Mouse (Mus musculus) CH12.LX (cell line): ENCODE results near the gene Tfpt.

Source experiments
- CTCF ChIP-seq, 2 experiments: IDR thresholded peaks in 1 of 2; conservative IDR thresholded peaks in 1 of 2; 2 replicates each; pipeline ENCODE4 v1.5.1; 2011 to 2012; ENCODE audit warnings: low read depth in 2 of 2, low read length in 2 of 2, improper control_type of control experiment in 1 of 2, inconsistent platforms in 1 of 2, mild to moderate bottlenecking in 1 of 2, moderate library complexity in 1 of 2
- EP300 ChIP-seq: IDR thresholded peaks from 2 replicates; pipeline ENCODE4 v1.6.1; 2011; ENCODE audit warnings: low read length, improper control_type of control experiment
- GABPA ChIP-seq: IDR thresholded peaks from 2 replicates; pipeline ENCODE4 v1.6.1; 2012; ENCODE audit warnings: low read depth, low read length, improper control_type of control experiment, inconsistent platforms; ENCODE audit not compliant: insufficient replicate concordance
- RAD21 ChIP-seq: IDR thresholded peaks from 2 replicates; pipeline ENCODE4 v1.6.1; 2011; ENCODE audit warnings: low read depth, mild to moderate bottlenecking, low read length, improper control_type of control experiment, moderate library complexity
- ZKSCAN1 ChIP-seq: IDR thresholded peaks from 2 replicates; pipeline ENCODE4 v1.6.1; 2012; ENCODE audit warnings: low read depth, inconsistent platforms, low read length, improper control_type of control experiment, borderline replicate concordance

DNA sequence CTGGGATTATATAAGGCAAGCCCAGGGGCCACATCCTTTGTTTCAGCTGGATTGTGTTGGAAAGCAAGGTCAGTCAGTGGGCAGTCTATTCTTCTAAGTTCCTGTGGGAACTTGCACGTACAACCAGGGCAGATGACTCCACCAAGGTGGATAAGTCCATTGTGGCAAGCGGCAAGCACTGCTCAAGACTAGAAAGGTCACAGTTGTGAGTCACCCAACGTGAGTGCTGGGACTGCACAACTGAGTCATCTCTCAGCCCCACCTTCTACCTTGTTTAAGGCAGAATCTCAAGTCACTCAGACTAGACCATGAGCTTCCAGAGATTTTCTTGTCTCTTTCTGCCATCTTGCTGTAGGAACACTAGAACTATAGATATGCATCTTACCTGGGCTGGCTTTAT lies 39.2 kb downstream of the Tfpt start:
- no peak for TF ChIP-seq CTCF (conservative IDR thresholded peaks at IDR 0.05 in 1 of 2, IDR thresholded peaks at IDR 0.05 in 1 of 2; ENCODE audit: low read depth in 2 of 2, low read length in 2 of 2)
- TF ChIP-seq EP300: no peak
- no peak for TF ChIP-seq RAD21
- TF ChIP-seq GABPA: no peak
- TF ChIP-seq ZKSCAN1: no peak
